Mouse (Mus musculus) midbrain, embryonic 14.5 days (tissue): ENCODE results near the gene P2ry10. TPM values are rescaled to one million over a fixed set of nuclear protein-coding genes. Genes with fewer than 3 reads are reported as not detected.

Experiments
- ATAC-seq: fragments of 200-750 bp; cut with Nextera tagmentation; 2 replicates; pipeline ENCODE4 v1.8.0; 2017; ENCODE audit warnings: moderate number of reproducible peaks, moderate library complexity; ENCODE audit not compliant: low FRiP score, low TSS enrichment
- DNase-seq: peaks from one replicate; pipeline ENCODE4 v3.0.0-alpha.2; 2015
- H3K27ac ChIP-seq: fragments of 300-500 bp; sonication (generic); replicated peaks from 2 replicates; pipeline ENCODE4 v1.5.1; 2014; ENCODE audit warnings: mild to moderate bottlenecking, low read depth, low read length, moderate library complexity
- H3K27me3 ChIP-seq: fragments of 300-500 bp; sonication (generic); 2 replicates; pipeline ENCODE4 v1.6.1; 2014; ENCODE audit warnings: low read length, control low read depth, mixed read lengths; ENCODE audit not compliant: control insufficient read depth, insufficient read depth
- H3K36me3 ChIP-seq: fragments of 300-500 bp; sonication (generic); 2 replicates; pipeline ENCODE4 v1.6.1; 2014; ENCODE audit warnings: low read length, control low read depth; ENCODE audit not compliant: control insufficient read depth, insufficient read depth
- H3K4me1 ChIP-seq: fragments of 300-500 bp; sonication (generic); 2 replicates; pipeline ENCODE4 v1.6.1; 2014; ENCODE audit warnings: mild to moderate bottlenecking, antibody characterized with exemption, low read length, control low read depth; ENCODE audit not compliant: control insufficient read depth, insufficient read depth
- H3K4me2 ChIP-seq: fragments of 300-500 bp; sonication (generic); 2 replicates; pipeline ENCODE4 v1.6.1; 2014; ENCODE audit warnings: mild to moderate bottlenecking, low read length, moderate library complexity
- H3K4me3 ChIP-seq: fragments of 300-500 bp; sonication (generic); replicated peaks from 2 replicates; pipeline ENCODE4 v1.5.1; 2014; ENCODE audit warnings: low read depth, low read length
- H3K9ac ChIP-seq: fragments of 300-500 bp; sonication (generic); replicated peaks from 2 replicates; pipeline ENCODE4 v1.6.1; 2014; ENCODE audit warnings: mild to moderate bottlenecking, low read length, moderate library complexity
- H3K9me3 ChIP-seq: fragments of 300-500 bp; sonication (generic); 2 replicates; pipeline ENCODE4 v1.6.1; 2016; ENCODE audit warnings: low read length, control low read depth, mixed read lengths; ENCODE audit not compliant: control insufficient read depth
- WGBS: fragments of 180-500 bp; shearing (Covaris S2); extraction: QIAGEN DNeasy Blood & Tissue Kit; methylation state at CpG from one replicate; pipeline ENCODE4 v1.1.7; 2014; 5-methylcytosine and 5-hydroxymethylcytosine counted together
- polyA plus RNA-seq: library from polyadenylated mRNA; unstranded; fragments of >200 nt; fragmentation: Nextera tagmentation; extraction: Ambion mirVana; gene quantifications from 2 replicates; pipeline ENCODE4 v1.2.1, GENCODE M21; 2014

P2ry10 gene
- polyA plus RNA-seq, 1 experiment from 2014 or later, result not detected

DNA sequence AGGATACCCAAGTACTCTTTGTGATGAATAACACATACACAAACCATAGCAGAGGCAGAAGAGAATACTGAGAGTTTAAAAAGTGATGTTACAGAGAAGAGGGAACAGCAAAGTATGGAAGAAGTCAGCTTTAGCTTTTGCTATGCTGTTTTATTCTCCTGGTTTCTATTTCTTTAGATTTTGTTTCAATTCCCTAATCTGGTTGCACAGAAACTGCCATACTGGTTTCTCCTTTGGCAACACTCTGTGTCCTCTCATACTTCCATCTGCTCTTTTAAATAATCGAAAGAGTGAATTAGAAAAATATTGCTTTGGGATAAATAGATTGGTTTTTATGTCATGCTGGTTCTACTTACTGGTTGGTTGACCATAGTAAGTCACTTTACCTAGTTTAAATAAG lies 28.0 kb downstream of the P2ry10 start:
- Histone ChIP-seq H3K9me3 (no peaks in the 10 kb centered on the region), H3K9ac (no peak overlapping the region), H3K4me3 (no peak overlapping the region), H3K4me2 (no peak overlapping the region), H3K4me1 (no peaks in the 10 kb centered on the region), H3K27me3 (no peaks in the 10 kb centered on the region), H3K36me3 (no peaks in the 10 kb centered on the region), H3K27ac (no peak overlapping the region)
- WGBS, result 88% methylated on average over 1 of the region's 1 CpGs
- ATAC-seq, result no peak
- no peak for DNase-seq

DNA sequence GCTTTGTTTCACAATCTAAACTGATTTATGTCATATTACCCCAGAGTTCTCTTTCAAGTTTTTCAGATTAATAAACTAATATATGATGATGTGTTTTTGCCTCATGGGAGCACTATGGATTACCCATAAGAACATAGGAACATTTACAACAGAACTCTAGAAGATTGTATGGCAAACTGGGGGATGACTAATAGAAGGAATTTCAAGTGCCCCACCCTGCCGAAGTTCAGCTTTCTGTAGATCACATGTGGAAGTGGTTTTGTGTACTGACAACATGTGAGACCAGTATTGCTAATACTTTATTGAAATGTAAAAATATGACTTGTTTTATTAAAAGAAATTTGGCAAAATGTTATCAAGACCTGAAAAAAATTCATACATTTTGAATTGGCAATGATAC lies 28.7 kb downstream of the P2ry10 start:
- 84% methylated on average over 1 of the region's 1 CpGs for WGBS
- H3K4me2 ChIP-seq, result no peak overlapping the region
- DNase-seq (no peak), ATAC-seq (no peak)
- H3K4me3 ChIP-seq, result no peak overlapping the region
- no peaks in the 10 kb centered on the region for H3K4me1 ChIP-seq
- no peak overlapping the region for H3K9ac ChIP-seq
- no peaks in the 10 kb centered on the region for H3K27me3 ChIP-seq
- no peaks in the 10 kb centered on the region for H3K36me3 ChIP-seq
- no peaks in the 10 kb centered on the region for H3K9me3 ChIP-seq
- H3K27ac ChIP-seq, result no peak overlapping the region

DNA sequence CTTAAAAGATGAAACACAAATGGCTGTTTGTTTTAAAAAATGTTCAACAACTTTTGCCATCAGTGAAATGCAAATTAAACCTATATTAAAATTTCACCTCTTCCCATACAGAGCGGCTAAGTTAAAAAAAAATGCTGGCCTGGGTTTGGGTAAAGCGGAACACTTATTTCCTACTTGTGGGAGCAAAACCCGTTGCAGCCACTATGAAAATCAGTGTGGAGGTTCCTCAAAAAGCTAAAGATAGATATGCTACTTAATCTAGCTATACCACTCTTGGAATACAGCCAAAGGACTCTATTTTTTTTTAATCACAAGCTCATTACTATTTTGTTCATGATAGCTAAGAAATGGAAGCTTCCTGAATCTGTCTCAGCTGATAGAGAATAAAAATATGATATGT lies 54.9 kb downstream of the P2ry10 start:
- H3K4me1 ChIP-seq, result no peaks in the 10 kb centered on the region
- no peaks in the 10 kb centered on the region for H3K36me3 ChIP-seq
- ATAC-seq (no peak), DNase-seq (no peak)
- no peak overlapping the region for H3K4me2 ChIP-seq
- no peaks in the 10 kb centered on the region for H3K9me3 ChIP-seq
- H3K4me3 ChIP-seq, result no peak overlapping the region
- no peak overlapping the region for H3K9ac ChIP-seq
- H3K27ac ChIP-seq, result no peak overlapping the region
- no peaks in the 10 kb centered on the region for H3K27me3 ChIP-seq
- 85% methylated on average over 3 of the region's 3 CpGs for WGBS

DNA sequence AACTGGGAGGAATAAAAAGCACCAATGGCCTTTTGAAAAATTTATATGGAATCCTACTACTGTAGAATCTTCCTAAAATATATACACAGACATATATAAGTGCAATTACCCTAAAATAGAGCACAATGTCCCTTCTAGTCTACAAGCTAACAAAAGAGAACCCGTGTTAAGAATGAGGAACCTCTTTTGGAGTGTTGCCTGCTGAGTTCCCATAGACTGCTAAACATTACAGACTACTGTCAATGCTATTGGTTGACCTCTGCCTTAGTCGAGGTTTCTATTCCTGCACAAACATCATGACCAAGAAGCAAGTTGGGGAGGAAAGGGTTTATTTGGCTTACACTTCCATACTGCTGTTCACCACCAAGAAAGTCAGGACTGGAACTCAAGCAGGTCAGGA lies 55.6 kb downstream of the P2ry10 start:
- H3K36me3 ChIP-seq, result no peaks in the 10 kb centered on the region
- H3K4me2 ChIP-seq, result no peak overlapping the region
- DNase-seq (no peak), ATAC-seq (no peak)
- H3K27ac ChIP-seq, result no peak overlapping the region
- WGBS, result 56% methylated on average over 2 of the region's 2 CpGs
- H3K4me3 ChIP-seq, result no peak overlapping the region
- H3K4me1 ChIP-seq, result no peaks in the 10 kb centered on the region
- H3K9me3 ChIP-seq, result no peaks in the 10 kb centered on the region
- H3K27me3 ChIP-seq, result no peaks in the 10 kb centered on the region
- H3K9ac ChIP-seq, result no peak overlapping the region

DNA sequence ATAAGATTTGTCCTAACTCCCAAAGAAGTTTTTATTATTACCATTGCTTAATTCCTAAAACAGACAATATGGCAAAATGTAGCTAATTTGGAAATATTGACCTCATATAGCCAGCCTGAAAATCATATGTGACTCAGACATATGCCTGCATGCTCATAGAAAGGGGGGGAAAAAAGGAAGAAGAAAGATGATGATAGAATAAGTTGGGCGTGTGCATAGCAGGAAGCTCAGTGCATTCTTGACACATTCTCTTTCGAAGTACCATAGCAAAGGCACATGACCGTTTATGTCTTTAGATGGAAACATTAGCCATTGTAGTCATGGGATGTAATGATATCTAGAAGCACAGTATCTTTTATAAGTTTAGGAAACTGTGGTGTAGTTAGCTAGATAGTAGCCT lies 60.4 kb downstream of the P2ry10 start, which contains the start of gene P2ry10b:
Gene P2ry10b (plus strand): TSS at position 247 of the 400 bp plus-strand sequence.
- Histone ChIP-seq H3K4me1 (no peaks in the 10 kb centered on the region), H3K9me3 (no peaks in the 10 kb centered on the region), H3K4me3 (no peak within 1 kb of the TSS), H3K4me2 (no peak within 1 kb of the TSS), H3K9ac (no peak within 1 kb of the TSS), H3K36me3 (no peaks in the 10 kb centered on the region), H3K27me3 (no peaks in the 10 kb centered on the region), H3K27ac (no peak within 1 kb of the TSS)
- DNase-seq (no peak), ATAC-seq (no peak)
- 86% methylated on average over 3 of the region's 3 CpGs for WGBS

DNA sequence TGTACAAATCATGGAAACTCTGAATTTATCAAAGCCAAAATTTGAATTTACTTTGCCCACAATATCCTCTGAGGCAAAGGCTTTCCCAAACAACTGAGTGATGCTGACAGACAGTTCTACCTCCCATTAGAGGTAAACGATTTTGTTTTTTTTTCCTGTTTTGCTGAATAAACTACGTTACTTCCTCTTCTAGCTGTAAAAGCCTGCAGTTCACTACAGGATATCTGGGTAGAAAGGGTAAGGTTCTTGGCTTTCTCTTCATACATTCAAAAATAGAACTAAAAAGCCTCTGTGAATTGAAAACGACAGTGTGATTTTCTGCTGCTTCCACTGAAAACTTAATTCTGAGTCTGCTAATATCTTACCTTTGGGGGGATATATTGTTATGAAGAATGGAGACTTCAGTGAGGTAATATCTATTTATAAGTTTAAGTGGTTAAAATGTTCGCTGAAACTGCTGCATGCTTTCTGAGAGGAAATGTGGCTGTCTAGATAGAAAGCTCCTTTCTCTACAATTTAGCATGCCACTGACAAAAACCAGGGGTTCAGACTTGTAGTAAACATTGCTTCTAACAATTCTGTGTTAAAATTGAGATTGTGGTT lies 61.2 kb downstream of the P2ry10 start:
- H3K4me3 ChIP-seq, result no peak overlapping the region
- ATAC-seq (no peak), DNase-seq (no peak)
- H3K27me3 ChIP-seq, result no peaks in the 10 kb centered on the region
- no peaks in the 10 kb centered on the region for H3K36me3 ChIP-seq
- H3K9me3 ChIP-seq, result no peaks in the 10 kb centered on the region
- H3K4me1 ChIP-seq, result no peaks in the 10 kb centered on the region
- no peak overlapping the region for H3K4me2 ChIP-seq
- WGBS, result 53% methylated on average over 4 of the region's 4 CpGs
- H3K9ac ChIP-seq, result no peak overlapping the region
- H3K27ac ChIP-seq, result no peak overlapping the region

DNA sequence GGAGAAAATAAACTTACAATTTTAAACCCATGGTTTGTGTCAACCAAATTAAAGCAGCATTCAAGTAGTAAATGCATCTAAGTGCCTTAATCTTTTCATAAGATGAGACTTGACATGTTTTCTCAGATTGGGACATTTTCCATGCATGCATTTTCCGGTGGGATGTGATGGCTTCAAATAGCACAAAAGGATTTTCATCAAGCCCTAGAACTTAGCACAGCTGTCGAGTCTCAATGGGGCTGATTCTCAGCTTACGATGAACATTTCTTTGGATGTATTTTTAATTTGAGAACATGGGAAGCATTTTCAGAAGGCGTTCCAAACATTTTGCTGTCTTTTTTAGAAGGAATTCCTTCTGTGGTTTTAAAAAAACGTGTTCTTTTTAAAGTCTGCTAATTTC lies 61.7 kb downstream of the P2ry10 start:
- DNase-seq, result no peak
- Histone ChIP-seq H3K9me3 (no peaks in the 10 kb centered on the region), H3K27me3 (no peaks in the 10 kb centered on the region), H3K4me2 (no peak overlapping the region), H3K27ac (no peak overlapping the region), H3K36me3 (no peaks in the 10 kb centered on the region), H3K4me1 (no peaks in the 10 kb centered on the region), H3K4me3 (no peak overlapping the region), H3K9ac (no peak overlapping the region)
- no peak for ATAC-seq
- WGBS, result 43% methylated on average over 5 of the region's 5 CpGs

DNA sequence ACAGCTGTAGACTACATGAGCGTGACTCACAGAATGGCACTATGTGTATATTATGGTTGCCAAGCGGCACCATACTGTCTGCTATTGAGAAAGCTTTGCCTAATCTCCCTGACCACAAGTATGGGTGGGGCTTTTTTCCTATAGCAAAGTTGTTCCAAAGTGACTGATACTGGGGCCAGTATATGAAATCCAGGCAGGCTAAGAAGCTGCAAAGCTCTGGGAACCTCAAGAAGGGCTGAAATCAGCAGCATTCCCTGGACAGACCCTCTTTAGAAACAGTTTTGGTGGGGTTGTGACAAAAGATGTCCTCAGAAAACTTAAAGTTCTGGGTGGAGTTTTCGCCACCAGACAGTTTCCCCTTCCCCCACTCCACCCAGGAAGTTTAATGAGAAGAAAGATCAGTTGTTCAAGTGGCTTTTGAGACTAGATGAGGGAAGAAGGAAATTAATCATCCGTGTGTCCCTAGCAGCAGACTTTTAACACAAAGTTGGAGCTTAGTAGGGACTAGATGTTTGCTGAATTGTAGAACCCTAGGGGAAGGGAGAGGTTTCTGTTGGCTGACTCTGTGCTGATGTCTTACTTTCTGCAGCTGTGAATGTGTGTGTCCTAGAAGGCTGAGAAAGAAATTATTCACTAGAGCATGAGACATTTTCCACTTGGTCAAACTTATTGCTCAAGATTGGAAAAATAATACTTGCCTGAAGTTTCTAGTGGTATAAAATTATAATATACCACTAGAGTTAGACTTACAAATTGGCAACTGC lies 62.6 kb downstream of the P2ry10 start:
- no peak overlapping the region for H3K9ac ChIP-seq
- H3K36me3 ChIP-seq, result no peaks in the 10 kb centered on the region
- H3K27me3 ChIP-seq, result no peaks in the 10 kb centered on the region
- H3K9me3 ChIP-seq, result no peaks in the 10 kb centered on the region
- ATAC-seq (no peak), DNase-seq (no peak)
- H3K4me1 ChIP-seq, result no peaks in the 10 kb centered on the region
- H3K4me2 ChIP-seq, result no peak overlapping the region
- no peak overlapping the region for H3K4me3 ChIP-seq
- 39% methylated on average over 4 of the region's 4 CpGs for WGBS
- no peak overlapping the region for H3K27ac ChIP-seq
